Mouse (Mus musculus) heart, embryonic 12.5 days (tissue): Measurements from ENCODE around the gene Grin2b. TPM values are rescaled to one million over a fixed set of nuclear protein-coding genes. Genes with fewer than 3 reads are reported as not detected.

Experiments
- ATAC-seq: fragments of 200-750 bp; cut with Nextera tagmentation; 2 replicates; pipeline ENCODE4 v1.8.0; 2017; ENCODE audit warnings: moderate TSS enrichment, moderate library complexity; ENCODE audit not compliant: insufficient number of reproducible peaks, low FRiP score
- H3K27ac ChIP-seq: fragments of 300-500 bp; sonication (generic); 2 replicates; pipeline ENCODE4 v1.5.1; 2016; ENCODE audit warnings: mild to moderate bottlenecking, moderate library complexity; ENCODE audit not compliant: poor library complexity, severe bottlenecking
- H3K27me3 ChIP-seq: fragments of 300-500 bp; sonication (generic); replicated peaks from 2 replicates; pipeline ENCODE4 v1.6.1; 2016; ENCODE audit warnings: mild to moderate bottlenecking, moderate library complexity
- H3K36me3 ChIP-seq: fragments of 300-500 bp; sonication (generic); 2 replicates; pipeline ENCODE4 v1.6.1; 2016; ENCODE audit warnings: mild to moderate bottlenecking, moderate library complexity
- H3K4me1 ChIP-seq: fragments of 300-500 bp; sonication (generic); replicated peaks from 2 replicates; pipeline ENCODE4 v1.6.1; 2016; ENCODE audit warnings: mild to moderate bottlenecking
- H3K4me2 ChIP-seq: fragments of 300-500 bp; sonication (generic); 2 replicates; pipeline ENCODE4 v1.6.1; 2016; ENCODE audit warnings: mild to moderate bottlenecking, moderate library complexity
- H3K4me3 ChIP-seq: fragments of 300-500 bp; sonication (generic); 2 replicates; pipeline ENCODE4 v1.5.1; 2016; ENCODE audit warnings: mild to moderate bottlenecking
- H3K9ac ChIP-seq: fragments of 300-500 bp; sonication (generic); 2 replicates; pipeline ENCODE4 v1.6.1; 2016; ENCODE audit warnings: mild to moderate bottlenecking, moderate library complexity
- H3K9me3 ChIP-seq: fragments of 300-500 bp; sonication (generic); replicated peaks from 2 replicates; pipeline ENCODE4 v1.6.1; 2016; ENCODE audit warnings: mild to moderate bottlenecking, moderate library complexity
- WGBS: fragments of 180-500 bp; shearing (Covaris S2); methylation state at CpG from one replicate; pipeline ENCODE4 v1.1.7; 2016; 5-methylcytosine and 5-hydroxymethylcytosine counted together
- polyA plus RNA-seq: library from polyadenylated mRNA; unstranded; fragments of >200 nt; fragmentation: Nextera tagmentation; extraction: Ambion mirVana; gene quantifications from 2 replicates; pipeline ENCODE4 v1.2.1, GENCODE M21; 2016

Gene Grin2b
- polyA plus RNA-seq, 1 experiment from 2014 or later, result 0.20 TPM

DNA sequence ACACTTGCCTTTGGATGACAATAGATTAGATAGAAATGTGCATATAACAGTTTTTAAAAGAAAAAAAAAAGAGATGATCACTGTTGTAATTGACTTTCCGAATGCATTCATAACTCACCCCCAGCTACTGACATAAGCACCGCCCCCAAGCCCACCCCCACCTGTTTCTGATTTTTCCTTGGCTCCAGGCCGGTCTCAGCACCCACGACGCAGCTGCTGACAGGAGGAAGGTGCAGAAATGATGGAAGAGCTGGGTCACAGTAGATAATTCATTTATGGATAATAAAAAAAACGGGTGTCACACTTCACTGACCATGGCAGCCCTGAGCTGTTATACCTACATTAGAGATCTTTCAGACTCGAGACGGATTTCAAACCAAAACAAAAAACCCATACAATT is 373.4 kb downstream of the Grin2b start:
- Histone ChIP-seq H3K36me3 (no peaks in the 10 kb centered on the region), H3K27ac (no peak overlapping the region), H3K9ac (no peak overlapping the region), H3K9me3 (no peaks in the 10 kb centered on the region), H3K4me1 (no peaks in the 10 kb centered on the region), H3K4me3 (no peak overlapping the region), H3K27me3 (no peaks in the 10 kb centered on the region), H3K4me2 (no peak overlapping the region)
- 68% methylated on average over 8 of the region's 8 CpGs for WGBS
- no peak for ATAC-seq

GRCm38 (mm10) chr6:135798202-135798992 is 374.9 kb downstream of the Grin2b start:
- Histone ChIP-seq H3K9ac (no peak overlapping the region), H3K36me3 (no peaks in the 10 kb centered on the region), H3K27me3 (no peaks in the 10 kb centered on the region), H3K4me2 (no peak overlapping the region), H3K9me3 (no peaks in the 10 kb centered on the region), H3K27ac (no peak overlapping the region), H3K4me3 (no peak overlapping the region), H3K4me1 (no peaks in the 10 kb centered on the region)
- no peak for ATAC-seq
- 62% methylated on average over 13 of the region's 13 CpGs for WGBS

DNA sequence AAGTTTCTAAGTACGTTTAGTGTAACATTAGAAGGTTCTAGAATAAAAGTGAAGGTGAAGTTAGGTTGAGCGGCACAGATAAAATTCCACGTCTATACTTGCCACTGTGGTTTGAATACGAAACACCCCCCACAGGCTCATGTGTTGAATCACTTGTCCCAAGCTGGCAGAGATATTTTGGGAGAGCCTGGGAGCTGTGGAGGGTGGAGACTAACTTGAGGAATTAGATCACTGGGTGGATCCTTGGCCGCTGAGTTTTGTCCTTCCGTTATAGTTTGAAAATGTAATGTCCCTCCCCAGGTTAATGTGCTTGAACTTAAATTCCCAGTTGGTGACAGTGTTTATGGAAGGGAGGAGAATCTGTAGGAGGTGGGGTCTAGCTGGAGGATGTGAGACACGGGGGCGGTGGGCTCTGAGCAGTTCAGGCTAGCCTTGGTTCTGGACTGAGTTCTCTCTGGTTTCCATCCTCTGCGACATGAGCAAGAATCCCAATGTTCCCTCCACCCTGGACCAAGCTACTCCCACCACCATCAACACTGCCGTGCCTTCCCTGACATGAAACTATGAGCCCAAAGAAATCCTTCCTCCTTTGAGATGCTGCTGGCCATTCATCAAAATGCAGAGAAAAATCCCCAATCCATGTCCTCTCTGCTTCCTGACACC is 375.8 kb downstream of the Grin2b start:
- no peak overlapping the region for H3K4me3 ChIP-seq
- 73% methylated on average over 10 of the region's 10 CpGs for WGBS
- no peaks in the 10 kb centered on the region for H3K9me3 ChIP-seq
- H3K27me3 ChIP-seq, result no peaks in the 10 kb centered on the region
- no peak overlapping the region for H3K9ac ChIP-seq
- H3K4me2 ChIP-seq, result no peak overlapping the region
- H3K27ac ChIP-seq, result no peak overlapping the region
- no peaks in the 10 kb centered on the region for H3K4me1 ChIP-seq
- no peaks in the 10 kb centered on the region for H3K36me3 ChIP-seq
- no peak for ATAC-seq

- H3K36me3 ChIP-seq, result no peaks in the 10 kb centered on the region
- no peak for ATAC-seq
- no peaks in the 10 kb centered on the region for H3K9me3 ChIP-seq
- H3K4me2 ChIP-seq, result no peak overlapping the region
- no peaks in the 10 kb centered on the region for H3K4me1 ChIP-seq
- H3K27ac ChIP-seq, result no peak overlapping the region
- 87% methylated on average over 4 of the region's 4 CpGs for WGBS
- no peaks in the 10 kb centered on the region for H3K27me3 ChIP-seq
- no peak overlapping the region for H3K4me3 ChIP-seq
- H3K9ac ChIP-seq, result no peak overlapping the region
These were observed 376.4 kb downstream of the Grin2b start for GRCm38 (mm10) chr6:135796911-135797310.

- WGBS, result 80% methylated on average over 4 of the region's 4 CpGs
- Histone ChIP-seq H3K27me3 (no peaks in the 10 kb centered on the region), H3K9me3 (no peaks in the 10 kb centered on the region), H3K4me2 (no peak overlapping the region), H3K4me1 (peaks cover 3% of the 10 kb centered on the region), H3K4me3 (no peak overlapping the region), H3K27ac (no peak overlapping the region), H3K36me3 (no peaks in the 10 kb centered on the region), H3K9ac (no peak overlapping the region)
- no peak for ATAC-seq
These were observed 381.9 kb downstream of the Grin2b start for GRCm38 (mm10) chr6:135791412-135791811.

DNA sequence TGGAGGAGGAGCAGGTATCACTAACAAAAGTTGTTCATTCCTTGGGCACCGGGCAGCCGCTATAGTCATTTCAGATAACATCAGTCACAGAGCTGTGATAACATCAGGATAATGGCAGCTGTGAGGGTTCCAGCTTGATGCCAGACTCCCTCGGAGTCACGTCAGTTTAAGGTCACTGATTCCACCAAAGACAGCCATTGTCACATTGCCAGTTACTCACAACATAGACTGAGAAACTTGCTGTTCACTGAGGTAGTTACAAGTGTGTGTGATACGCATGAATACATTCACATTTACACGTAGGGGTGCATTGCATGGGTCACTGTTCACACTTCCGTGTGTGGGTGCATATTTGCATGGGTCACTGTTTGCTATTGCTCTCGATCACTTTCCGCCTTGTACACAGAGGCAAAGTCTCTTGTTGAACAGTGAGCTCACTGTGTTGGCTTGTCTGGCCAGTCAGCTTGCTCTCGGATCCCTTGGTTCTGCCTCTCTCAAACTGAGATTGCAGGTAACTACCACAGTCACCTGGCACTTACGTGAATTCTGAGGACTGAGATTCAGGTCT is 383.6 kb downstream of the Grin2b start:
- Histone ChIP-seq H3K4me3 (no peak overlapping the region), H3K4me1 (peaks cover 6% of the 10 kb centered on the region), H3K27me3 (no peaks in the 10 kb centered on the region), H3K27ac (no peak overlapping the region), H3K9ac (no peak overlapping the region), H3K36me3 (no peaks in the 10 kb centered on the region), H3K9me3 (no peaks in the 10 kb centered on the region), H3K4me2 (no peak overlapping the region)
- 79% methylated on average over 11 of the region's 11 CpGs for WGBS
- no peak for ATAC-seq

DNA sequence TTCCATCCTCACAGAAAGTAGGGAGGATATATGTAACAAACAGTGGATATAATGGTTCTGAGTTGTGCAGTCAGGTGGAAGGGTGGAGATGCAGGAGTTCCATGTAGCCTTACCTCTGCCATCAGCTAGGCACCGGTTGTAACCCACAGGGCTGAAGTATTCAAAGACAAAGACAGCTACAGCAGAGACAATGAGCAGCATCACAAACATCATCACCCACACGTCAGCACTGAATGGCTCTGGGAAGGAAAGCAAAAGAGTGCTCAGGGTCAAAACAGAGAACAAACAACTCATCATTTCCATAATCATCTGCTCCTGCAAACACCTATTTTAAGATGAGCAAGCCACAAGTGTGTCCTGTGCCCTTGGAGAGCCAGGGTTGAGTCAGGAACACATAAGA is 398.6 kb downstream of the Grin2b start:
- H3K9ac ChIP-seq, result no peak overlapping the region
- H3K27me3 ChIP-seq, result no peaks in the 10 kb centered on the region
- H3K9me3 ChIP-seq, result no peaks in the 10 kb centered on the region
- no peaks in the 10 kb centered on the region for H3K36me3 ChIP-seq
- H3K4me3 ChIP-seq, result no peak overlapping the region
- 64% methylated on average over 2 of the region's 2 CpGs for WGBS
- no peak overlapping the region for H3K27ac ChIP-seq
- ATAC-seq, result no peak
- H3K4me2 ChIP-seq, result no peak overlapping the region
- no peaks in the 10 kb centered on the region for H3K4me1 ChIP-seq

GRCm38 (mm10) chr6:135767572-135767971 is 405.7 kb downstream of the Grin2b start:
- Histone ChIP-seq H3K9me3 (no peaks in the 10 kb centered on the region), H3K9ac (no peak overlapping the region), H3K4me2 (no peak overlapping the region), H3K4me1 (0 out of 2 replicates have a peak, but pooled peaks cover 3% of the 10 kb centered on the region), H3K27me3 (no peaks in the 10 kb centered on the region), H3K36me3 (no peaks in the 10 kb centered on the region), H3K27ac (no peak overlapping the region), H3K4me3 (no peak overlapping the region)
- no peak for ATAC-seq
- 62% methylated on average over 8 of the region's 8 CpGs for WGBS

- no peaks in the 10 kb centered on the region for H3K9me3 ChIP-seq
- WGBS, result 64% methylated on average over 1 of the region's 1 CpGs
- no peaks in the 10 kb centered on the region for H3K36me3 ChIP-seq
- H3K9ac ChIP-seq, result no peak overlapping the region
- no peak overlapping the region for H3K27ac ChIP-seq
- H3K27me3 ChIP-seq, result no peaks in the 10 kb centered on the region
- H3K4me2 ChIP-seq, result no peak overlapping the region
- ATAC-seq, result no peak
- no peak overlapping the region for H3K4me3 ChIP-seq
- H3K4me1 ChIP-seq, result no peaks in the 10 kb centered on the region
These were observed 414.6 kb downstream of the Grin2b start for GRCm38 (mm10) chr6:135758735-135759134.

DNA sequence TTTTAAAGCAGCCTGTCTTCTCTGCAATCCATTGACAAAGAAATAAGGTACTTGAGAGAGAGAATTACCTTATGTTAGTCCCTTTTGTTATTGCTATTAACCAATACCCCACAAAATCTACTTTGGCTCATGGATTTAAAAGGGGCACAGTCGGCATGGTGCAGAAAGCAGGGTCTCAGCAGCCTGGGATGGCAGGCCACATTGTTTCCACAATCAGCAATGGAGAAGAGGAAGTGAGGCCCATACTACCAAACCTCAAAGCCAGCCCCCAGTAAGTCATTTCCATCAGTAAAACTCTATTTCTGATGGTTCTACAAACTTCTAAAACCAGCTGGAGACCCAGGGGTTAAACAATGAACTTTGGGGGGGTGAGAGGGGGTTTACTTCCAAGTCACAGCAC is 417.2 kb downstream of the Grin2b start:
- H3K27ac ChIP-seq, result no peak overlapping the region
- H3K9ac ChIP-seq, result no peak overlapping the region
- no peaks in the 10 kb centered on the region for H3K9me3 ChIP-seq
- H3K4me1 ChIP-seq, result no peaks in the 10 kb centered on the region
- WGBS, result 49% methylated on average over 1 of the region's 1 CpGs
- H3K4me3 ChIP-seq, result no peak overlapping the region
- no peaks in the 10 kb centered on the region for H3K36me3 ChIP-seq
- H3K4me2 ChIP-seq, result no peak overlapping the region
- no peaks in the 10 kb centered on the region for H3K27me3 ChIP-seq
- ATAC-seq, result no peak

DNA sequence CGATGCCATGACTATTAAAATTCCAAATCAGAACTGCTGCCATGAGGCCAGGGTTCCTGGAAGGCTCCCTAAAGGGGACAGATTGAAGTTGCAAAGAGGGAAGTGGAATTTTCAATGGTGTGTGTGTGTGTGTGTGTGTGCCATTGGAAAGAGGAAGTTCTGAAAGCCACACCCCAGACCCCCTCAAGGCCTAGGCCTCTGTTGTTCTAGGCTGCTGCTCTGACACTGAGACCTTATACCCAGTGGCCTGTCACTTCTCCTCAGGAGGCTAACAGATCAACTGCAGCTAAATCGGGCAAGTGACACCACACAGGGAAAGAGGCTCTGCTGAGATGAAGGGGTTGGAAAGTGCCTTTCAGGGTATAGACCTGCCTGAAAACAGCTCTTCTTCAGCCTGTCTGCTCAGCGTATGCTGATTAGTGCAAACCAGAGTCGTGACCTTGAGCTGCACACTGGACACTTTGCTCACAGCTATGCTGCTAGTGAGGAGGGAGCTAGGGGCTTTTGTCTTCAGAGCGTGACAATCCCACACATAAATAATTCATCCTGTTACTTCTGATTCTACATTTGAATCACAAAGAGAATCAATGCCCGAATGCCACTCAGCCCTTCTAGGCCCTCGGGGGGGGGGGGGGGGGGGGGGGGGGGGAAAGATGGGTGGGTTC is 424.8 kb downstream of the Grin2b start:
- Histone ChIP-seq H3K4me3 (no peak overlapping the region), H3K9me3 (no peaks in the 10 kb centered on the region), H3K9ac (no peak overlapping the region), H3K36me3 (no peaks in the 10 kb centered on the region), H3K27ac (no peak overlapping the region; the same call in 1 of the 2 replicates), H3K4me2 (no peak overlapping the region), H3K27me3 (no peaks in the 10 kb centered on the region), H3K4me1 (peaks cover 6% of the 10 kb centered on the region)
- peak; percentile 45; the same call in 1 of the 2 replicates for ATAC-seq
- 58% methylated on average over 7 of the region's 7 CpGs for WGBS
